Mouse (Mus musculus) kidney, postnatal 10 days (tissue): Measurements from ENCODE around the gene Cfap58.

Source experiments
- DNase-seq: peaks from one replicate; pipeline ENCODE4 v3.0.0; 2021; ENCODE audit warnings: mixed read lengths

Cfap58 gene

GRCm38 (mm10) chr19:47918016-47918415 is 19.5 kb upstream of the Cfap58 start:
- no peak for DNase-seq

GRCm38 (mm10) chr19:47918455-47919101 is 18.9 kb upstream of the Cfap58 start:
- DNase-seq = peak; percentile 50

- DNase-seq = peak; percentile 89
Observed at GRCm38 (mm10) chr19:47919126-47919965, 18.1 kb upstream of the Cfap58 start, which contains the start of the genes Cfap43 and Itprip. Gene Cfap43, minus strand, starts transcription at chr19:47919287. Gene Itprip, minus strand, starts transcription at chr19:47919299.

GRCm38 (mm10) chr19:47919966-47920375 is 17.5 kb upstream of the Cfap58 start:
- peak; percentile 62 for DNase-seq

GRCm38 (mm10) chr19:47925819-47926218 is 11.7 kb upstream of the Cfap58 start:
- no peak for DNase-seq

- DNase-seq = no peak
Observed at GRCm38 (mm10) chr19:47927032-47927431, 10.4 kb upstream of the Cfap58 start.

- no peak for DNase-seq
Observed at GRCm38 (mm10) chr19:47929043-47929442, 8.4 kb upstream of the Cfap58 start.

- peak; percentile 58 for DNase-seq
Observed at GRCm38 (mm10) chr19:47931982-47932638, 5.4 kb upstream of the Cfap58 start.

- no peak for DNase-seq
Observed at GRCm38 (mm10) chr19:47934146-47934545, 3.3 kb upstream of the Cfap58 start.

- DNase-seq = no peak
Observed at GRCm38 (mm10) chr19:47934636-47935238, 2.7 kb upstream of the Cfap58 start.

- no peak for DNase-seq
Observed at GRCm38 (mm10) chr19:47935530-47935929, 1.9 kb upstream of the Cfap58 start.

- no peak for DNase-seq
Observed at GRCm38 (mm10) chr19:47936490-47936889, 985 bp upstream of the Cfap58 start.

GRCm38 (mm10) chr19:47936938-47937337 is 537 bp upstream of the Cfap58 start:
- no peak for DNase-seq

- DNase-seq = no peak
Observed at GRCm38 (mm10) chr19:47939361-47939760, 1.9 kb downstream of the Cfap58 start.

GRCm38 (mm10) chr19:47946821-47947465 is 9.5 kb downstream of the Cfap58 start:
- no peak for DNase-seq

- no peak for DNase-seq
Observed at GRCm38 (mm10) chr19:47950946-47951345, 13.5 kb downstream of the Cfap58 start.

- no peak for DNase-seq
Observed at GRCm38 (mm10) chr19:47953169-47953568, 15.7 kb downstream of the Cfap58 start.

GRCm38 (mm10) chr19:47958181-47958580 is 20.7 kb downstream of the Cfap58 start:
- DNase-seq = no peak

- no peak for DNase-seq
Observed at GRCm38 (mm10) chr19:47968993-47969659, 31.7 kb downstream of the Cfap58 start.

GRCm38 (mm10) chr19:47971066-47971465 is 33.6 kb downstream of the Cfap58 start:
- no peak for DNase-seq

GRCm38 (mm10) chr19:47978109-47978701 is 40.7 kb downstream of the Cfap58 start:
- no peak for DNase-seq

- no peak for DNase-seq
Observed at GRCm38 (mm10) chr19:47979446-47979845, 42.0 kb downstream of the Cfap58 start.
